Mouse (Mus musculus) MEL (cell line): Measurements from ENCODE around the gene Arfgap2. TPM values are rescaled to one million over a fixed set of nuclear protein-coding genes. Genes with fewer than 3 reads are reported as not detected.
A peak's percentile ranks its signal among the peaks of the same experiment; 100 is the strongest.

Experiments
- DNase-seq: peaks from one replicate; pipeline ENCODE4 v3.0.0; 2011; ENCODE audit warnings: low read depth, low spot score
- H3K27ac ChIP-seq: 2 replicates; pipeline ENCODE4 v1.5.1; 2012; ENCODE audit warnings: low read depth, mild to moderate bottlenecking, control low read depth, low read length, moderate library complexity; ENCODE audit not compliant: control insufficient read depth
- H3K27me3 ChIP-seq, 2 experiments: fragments of 150-350 bp in 1 of 2; sonication (generic) in 1 of 2; 2 replicates each; pipeline ENCODE4 v1.6.1; 2012; ENCODE audit warnings: low read length in 2 of 2, mild to moderate bottlenecking in 2 of 2, improper control_type of control experiment in 1 of 2, moderate library complexity in 1 of 2; ENCODE audit not compliant: insufficient read depth in 2 of 2, control insufficient read depth in 1 of 2
- H3K36me3 ChIP-seq, 2 experiments: 2 replicates each; pipeline ENCODE4 v1.6.1; 2012 to 2014; ENCODE audit warnings: low read length in 2 of 2, improper control_type of control experiment in 1 of 2, inconsistent platforms in 1 of 2, mild to moderate bottlenecking in 1 of 2; ENCODE audit not compliant: insufficient read depth in 2 of 2, control insufficient read depth in 1 of 2
- H3K4me1 ChIP-seq, 2 experiments: fragments of 150-350 bp in 1 of 2; sonication (generic) in 1 of 2; 2 replicates each; pipeline ENCODE4 v1.6.1; 2012; ENCODE audit warnings: low read length in 2 of 2, improper control_type of control experiment in 1 of 2, mild to moderate bottlenecking in 1 of 2; ENCODE audit not compliant: insufficient read depth in 2 of 2, control insufficient read depth in 1 of 2
- H3K4me3 ChIP-seq, 2 experiments: fragments of 150-350 bp in 1 of 2; sonication (generic) in 1 of 2; 2 replicates each; pipeline ENCODE4 v1.5.1; 2012; ENCODE audit warnings: low read depth in 2 of 2, low read length in 2 of 2, mild to moderate bottlenecking in 2 of 2, moderate library complexity in 2 of 2, control low read depth in 1 of 2, improper control_type of control experiment in 1 of 2; ENCODE audit not compliant: control insufficient read depth in 1 of 2, insufficient read depth in 1 of 2
- H3K79me2 ChIP-seq: 2 replicates; pipeline ENCODE4 v1.6.1; 2012; ENCODE audit warnings: mild to moderate bottlenecking, low read length, moderate library complexity; ENCODE audit not compliant: control insufficient read depth, poor library complexity, insufficient read depth
- H3K9ac ChIP-seq: 2 replicates; pipeline ENCODE4 v1.6.1; 2012; ENCODE audit warnings: low read depth, mild to moderate bottlenecking, control low read depth, low read length, moderate library complexity; ENCODE audit not compliant: control insufficient read depth, poor library complexity, severe bottlenecking
- H3K9me3 ChIP-seq: fragments of 150-350 bp; sonication (generic); replicated peaks from 2 replicates; pipeline ENCODE4 v1.6.1; 2012; ENCODE audit warnings: mild to moderate bottlenecking, low read length, improper control_type of control experiment, moderate library complexity; ENCODE audit not compliant: insufficient read depth
- CTCF ChIP-seq, 3 experiments: IDR thresholded peaks in 2 of 3; conservative IDR thresholded peaks in 1 of 3; 2 replicates each; pipeline ENCODE4 v1.5.1; 2011 to 2012; ENCODE audit warnings: low read length in 3 of 3, low read depth in 2 of 3, mild to moderate bottlenecking in 2 of 3, improper control_type of control experiment in 1 of 3, inconsistent platforms in 1 of 3, mixed read lengths in 1 of 3, moderate library complexity in 1 of 3; ENCODE audit not compliant: control insufficient read depth in 1 of 3, insufficient read depth in 1 of 3, poor library complexity in 1 of 3, severe bottlenecking in 1 of 3
- E2F4 ChIP-seq: IDR thresholded peaks from 2 replicates; pipeline ENCODE4 v1.6.1; 2011; ENCODE audit warnings: low read depth, low read length, improper control_type of control experiment, borderline replicate concordance
- ELF1 ChIP-seq: IDR thresholded peaks from 2 replicates; pipeline ENCODE4 v1.6.1; 2014; ENCODE audit warnings: low read depth, mild to moderate bottlenecking, inconsistent platforms, low read length, improper control_type of control experiment, moderate library complexity
- EP300 ChIP-seq, 2 experiments: IDR thresholded peaks; 2 replicates each; pipeline ENCODE4 v1.6.1; 2011; ENCODE audit warnings: improper control_type of control experiment in 2 of 2, low read length in 2 of 2, low read depth in 1 of 2, mild to moderate bottlenecking in 1 of 2
- GABPA ChIP-seq: IDR thresholded peaks from 2 replicates; pipeline ENCODE4 v1.6.1; 2012; ENCODE audit warnings: low read depth, mild to moderate bottlenecking, inconsistent platforms, low read length, improper control_type of control experiment, moderate library complexity
- GATA1 ChIP-seq: IDR thresholded peaks from 2 replicates; pipeline ENCODE4 v1.6.1; 2011; ENCODE audit warnings: low read depth, low read length, improper control_type of control experiment
- HCFC1 ChIP-seq: IDR thresholded peaks from 2 replicates; pipeline ENCODE4 v1.6.1; 2012; ENCODE audit warnings: low read depth, mild to moderate bottlenecking, inconsistent platforms, low read length, improper control_type of control experiment, moderate library complexity
- JUND ChIP-seq: IDR thresholded peaks from 2 replicates; pipeline ENCODE4 v1.6.1; 2011; ENCODE audit warnings: low read depth, mild to moderate bottlenecking, improper control_type of control experiment, low read length
- KAT2A ChIP-seq: conservative IDR thresholded peaks from 2 replicates; pipeline ENCODE4 v1.6.1; 2012; ENCODE audit warnings: low read depth, low read length, improper control_type of control experiment, inconsistent platforms
- MAZ ChIP-seq: IDR thresholded peaks from 2 replicates; pipeline ENCODE4 v1.6.1; 2012; ENCODE audit warnings: low read depth, mild to moderate bottlenecking, inconsistent platforms, low read length, improper control_type of control experiment
- MYB ChIP-seq: IDR thresholded peaks from 2 replicates; pipeline ENCODE4 v1.6.1; 2011; ENCODE audit warnings: mild to moderate bottlenecking, low read depth, low read length, improper control_type of control experiment
- MYC ChIP-seq: IDR thresholded peaks from 2 replicates; pipeline ENCODE4 v1.6.1; 2011; ENCODE audit warnings: low read depth, mild to moderate bottlenecking, low read length, improper control_type of control experiment, moderate library complexity
- NELFE ChIP-seq: IDR thresholded peaks from 2 replicates; pipeline ENCODE4 v1.6.1; 2011; ENCODE audit warnings: low read depth, low read length, improper control_type of control experiment
- POLR2A ChIP-seq, 2 experiments: IDR thresholded peaks; 2 replicates each; pipeline ENCODE4 v1.6.1; 2011 to 2012; ENCODE audit warnings: low read length in 2 of 2, mild to moderate bottlenecking in 2 of 2, control low read depth in 1 of 2, improper control_type of control experiment in 1 of 2, low read depth in 1 of 2, moderate library complexity in 1 of 2; ENCODE audit not compliant: control insufficient read depth in 1 of 2, insufficient read depth in 1 of 2, poor library complexity in 1 of 2
- POLR2AphosphoS2 ChIP-seq: IDR thresholded peaks from 2 replicates; pipeline ENCODE4 v1.6.1; 2011; ENCODE audit warnings: low read length, improper control_type of control experiment
- SIN3A ChIP-seq: IDR thresholded peaks from 2 replicates; pipeline ENCODE4 v1.6.1; 2012; ENCODE audit warnings: low read length, improper control_type of control experiment, inconsistent platforms
- SMC3 ChIP-seq: IDR thresholded peaks from 2 replicates; pipeline ENCODE4 v1.6.1; 2011; ENCODE audit warnings: low read depth, low read length, improper control_type of control experiment
- TAL1 ChIP-seq: IDR thresholded peaks from 2 replicates; pipeline ENCODE4 v1.6.1; 2012; ENCODE audit warnings: mild to moderate bottlenecking, inconsistent platforms, low read length, moderate library complexity, mixed read lengths
- TCF12 ChIP-seq: IDR thresholded peaks from 2 replicates; pipeline ENCODE4 v1.6.1; 2014; ENCODE audit warnings: low read depth, mild to moderate bottlenecking, inconsistent platforms, low read length, improper control_type of control experiment, moderate library complexity
- UBTF ChIP-seq: IDR thresholded peaks from 2 replicates; pipeline ENCODE4 v1.6.1; 2012; ENCODE audit warnings: low read depth, mild to moderate bottlenecking, inconsistent platforms, low read length, improper control_type of control experiment, moderate library complexity, borderline replicate concordance; ENCODE audit not compliant: insufficient read depth
- USF1 ChIP-seq: IDR thresholded peaks from 2 replicates; pipeline ENCODE4 v1.6.1; 2014; ENCODE audit warnings: low read depth, mild to moderate bottlenecking, inconsistent platforms, low read length, improper control_type of control experiment, moderate library complexity
- USF2 ChIP-seq, 2 experiments: IDR thresholded peaks; 2 replicates each; pipeline ENCODE4 v1.6.1; 2011 to 2012; ENCODE audit warnings: improper control_type of control experiment in 2 of 2, low read length in 2 of 2, borderline replicate concordance in 1 of 2, inconsistent platforms in 1 of 2, low read depth in 1 of 2, mild to moderate bottlenecking in 1 of 2; ENCODE audit not compliant: insufficient read depth in 1 of 2
- ZC3H11A ChIP-seq: IDR thresholded peaks from 2 replicates; pipeline ENCODE4 v1.6.1; 2012; ENCODE audit warnings: low read depth, mild to moderate bottlenecking, inconsistent platforms, low read length, improper control_type of control experiment
- ZKSCAN1 ChIP-seq: IDR thresholded peaks from 2 replicates; pipeline ENCODE4 v1.6.1; 2012; ENCODE audit warnings: low read depth, mild to moderate bottlenecking, inconsistent platforms, low read length, improper control_type of control experiment, moderate library complexity
- ZMIZ1 ChIP-seq: IDR thresholded peaks from 2 replicates; pipeline ENCODE4 v1.6.1; 2012; ENCODE audit warnings: low read depth, mild to moderate bottlenecking, inconsistent platforms, low read length, improper control_type of control experiment, moderate library complexity
- ZNF384 ChIP-seq: IDR thresholded peaks from 2 replicates; pipeline ENCODE4 v1.6.1; 2012; ENCODE audit warnings: low read depth, mild to moderate bottlenecking, inconsistent platforms, low read length, improper control_type of control experiment
- polyA plus RNA-seq, 2 experiments: library from polyadenylated mRNA; stranded (reverse) in 1 of 2; unstranded in 1 of 2; fragments of >175 nt in 1 of 2; fragments of >200 nt in 1 of 2; gene quantifications; 2 replicates each; pipeline versions ENCODE4 v1.2.1 to v1.2.4; 2012; ENCODE audit warnings: low replicate concordance in 2 of 2, low read depth in 1 of 2; ENCODE audit not compliant: insufficient read length in 2 of 2, insufficient read depth in 1 of 2, missing spikeins in 1 of 2
- total RNA-seq: library from RNA; depleted of rRNA; stranded (reverse); fragments of 300-350 nt; gene quantifications from 2 replicates; pipeline ENCODE4 v1.2.3, GENCODE M21; 2012

Arfgap2 gene
- total and polyA plus RNA-seq, 3 experiments = 73.1 to 80.2 TPM; not detected in 1

DNA sequence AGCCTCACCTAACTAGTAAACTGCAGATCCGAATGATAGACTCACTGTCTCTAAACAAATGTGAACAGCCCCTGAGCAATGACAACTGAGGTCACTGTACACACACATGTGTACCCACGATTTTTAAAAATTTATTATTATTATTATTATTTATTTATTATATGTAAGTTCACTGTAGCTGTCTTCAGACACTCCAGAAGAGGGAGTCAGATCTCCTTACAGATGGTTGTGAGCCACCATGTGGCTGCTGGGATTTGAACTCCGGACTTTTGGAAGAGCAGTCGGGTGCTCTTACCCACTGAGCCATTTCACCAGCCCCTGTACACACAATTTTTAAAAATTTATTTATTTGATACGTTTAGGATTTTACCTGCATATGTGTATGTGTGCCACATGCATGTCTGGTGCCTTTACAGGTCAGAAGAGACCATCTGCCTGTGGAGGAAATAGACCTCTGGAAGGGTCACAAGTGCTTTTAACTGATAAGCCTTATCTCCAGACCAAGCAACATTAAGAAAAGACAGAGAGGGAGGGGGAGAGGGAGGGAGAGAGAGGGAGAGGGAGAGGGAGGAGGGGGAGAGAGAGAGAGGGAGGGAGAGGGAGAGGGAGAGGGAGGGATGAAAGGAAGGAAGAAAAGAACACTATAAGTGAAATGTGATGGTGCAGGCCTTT is 20.1 kb upstream of the Arfgap2 start (continued):
- TF ChIP-seq USF2 (IDR thresholded peaks at IDR 0.05; ENCODE audit: borderline replicate concordance in 1 of 2, insufficient read depth in 1 of 2, low read depth in 1 of 2, low read length in 2 of 2) = no peak
- no peak for TF ChIP-seq MYB
- TF ChIP-seq POLR2AphosphoS2 = no peak
- TF ChIP-seq ZC3H11A = no peak
- TF ChIP-seq SIN3A = peak; percentile 39
- no peak for TF ChIP-seq MYC
- 0 out of 2 replicates have a peak, but pooled peaks have one; percentile 37 for TF ChIP-seq HCFC1
- peak; percentile 80 for TF ChIP-seq TAL1
- no peak for TF ChIP-seq E2F4
- peak; percentile 84 to 92 for TF ChIP-seq EP300 (IDR thresholded peaks at IDR 0.05; ENCODE audit: low read depth in 1 of 2, low read length in 2 of 2)
- TF ChIP-seq, all 39 proteins: peak for 13

DNA sequence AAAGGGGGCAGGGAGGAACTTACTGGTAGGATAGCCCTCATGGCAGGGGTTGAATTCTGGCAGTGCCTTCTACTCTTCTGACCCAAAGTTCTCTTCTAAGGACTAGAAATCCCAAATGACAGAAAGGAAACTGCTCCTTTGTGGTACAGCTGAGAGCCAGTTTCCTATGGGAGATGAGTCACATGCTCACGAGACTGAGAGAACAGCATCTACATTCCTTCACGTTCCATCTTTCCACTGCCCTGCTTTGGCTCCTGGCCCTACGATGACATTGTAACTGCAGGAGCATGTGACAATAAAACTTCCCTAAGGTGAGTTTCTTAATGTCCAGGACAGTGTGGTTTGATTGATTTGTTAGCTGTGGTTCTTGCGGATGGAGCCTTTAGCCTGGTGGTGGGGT is 16.4 kb upstream of the Arfgap2 start:
- Histone ChIP-seq H3K36me3 (peaks cover 0 to 18% of the 10 kb centered on the region in 2 experiments; a peak in 2 of 4 replicates), H3K9ac (no peak overlapping the region)
- TF ChIP-seq TCF12 (no peak), ZNF384 (no peak), ELF1 (no peak), MAZ (no peak), MYB (no peak), MYC (no peak), GABPA (no peak), HCFC1 (no peak)
- TF ChIP-seq, all 39 proteins: peak for 0
- H3K9me3 ChIP-seq = no peaks in the 10 kb centered on the region
- DNase-seq = no peak
- no peaks in the 10 kb centered on the region for H3K79me2 ChIP-seq
- peaks cover 10 to 17% of the 10 kb centered on the region in 2 experiments for H3K4me1 ChIP-seq
- peaks cover 0 to 3% of the 10 kb centered on the region in 2 experiments; a peak in 1 of 4 replicates for H3K27me3 ChIP-seq
- no peak overlapping the region for H3K27ac ChIP-seq
- no peak overlapping the region for H3K4me3 ChIP-seq

DNA sequence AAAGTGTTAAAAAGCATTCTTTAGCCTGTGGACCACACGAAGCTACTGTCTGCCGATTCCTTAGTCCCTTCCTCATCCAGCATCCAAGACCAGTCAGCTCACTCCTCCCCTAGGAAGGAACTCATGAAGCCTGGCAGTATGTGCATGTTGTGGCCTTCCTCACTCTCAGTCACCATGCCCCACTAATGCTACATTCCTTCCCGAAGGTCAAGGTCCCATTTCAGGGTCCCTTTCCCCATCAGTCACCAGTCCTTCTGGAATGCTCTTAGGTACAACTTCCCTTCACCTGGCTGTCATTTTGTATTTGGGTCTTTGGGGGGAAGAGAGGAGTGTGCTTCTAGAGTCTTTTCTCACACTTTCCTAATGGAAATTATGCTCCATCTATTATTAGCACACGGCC is 12.8 kb upstream of the Arfgap2 start:
- Histone ChIP-seq H3K4me1 (peaks cover 0 to 5% of the 10 kb centered on the region in 2 experiments), H3K27ac (no peak overlapping the region), H3K9me3 (no peaks in the 10 kb centered on the region), H3K27me3 (peaks cover 0 to 3% of the 10 kb centered on the region in 2 experiments; a peak in 1 of 4 replicates), H3K36me3 (0 out of 4 replicates have a peak, but pooled peaks cover 0 to 2% of the 10 kb centered on the region in 2 experiments), H3K4me3 (no peak overlapping the region), H3K79me2 (no peaks in the 10 kb centered on the region), H3K9ac (no peak overlapping the region)
- TF ChIP-seq TCF12 (no peak), UBTF (no peak), ZC3H11A (no peak), MYC (no peak), GATA1 (no peak), KAT2A (no peak), JUND (no peak), E2F4 (no peak), POLR2AphosphoS2 (no peak), TAL1 (no peak), GABPA (no peak), USF2 (IDR thresholded peaks at IDR 0.05; ENCODE audit: borderline replicate concordance in 1 of 2, insufficient read depth in 1 of 2, low read depth in 1 of 2, low read length in 2 of 2) (no peak), SMC3 (no peak), POLR2A (IDR thresholded peaks at IDR 0.05; ENCODE audit: control insufficient read depth in 1 of 2, insufficient read depth in 1 of 2, low read depth in 1 of 2, low read length in 2 of 2, poor library complexity in 1 of 2) (no peak), MAZ (no peak), ZMIZ1 (no peak), ZKSCAN1 (no peak), CTCF (IDR thresholded peaks at IDR 0.05 in 2 of 3, conservative IDR thresholded peaks at IDR 0.05 in 1 of 3; ENCODE audit: control insufficient read depth in 1 of 3, insufficient read depth in 1 of 3, low read depth in 2 of 3, low read length in 3 of 3, poor library complexity in 1 of 3, severe bottlenecking in 1 of 3) (no peak), USF1 (no peak), NELFE (no peak)
- DNase-seq = no peak
